Mouse (Mus musculus): ENCODE data around the gene Nudt4.

The Nudt4 gene

GRCm38 (mm10) chr10:95563851-95564845 lies at the start of gene Nudt4:
Gene Nudt4 (minus strand): TSS chr10:95564146.
- peak; percentile 86 for DNase-seq (ENCODE audit: low spot score)

- no peak for DNase-seq (ENCODE audit: low spot score)
These were observed 47.4 kb upstream of the Nudt4 start for GRCm38 (mm10) chr10:95611331-95611721.

- no peak for DNase-seq (ENCODE audit: low spot score)
These were observed 46.9 kb upstream of the Nudt4 start for GRCm38 (mm10) chr10:95610666-95611330.

- DNase-seq (ENCODE audit: low spot score): peak; percentile 25
These were observed 41.1 kb upstream of the Nudt4 start for GRCm38 (mm10) chr10:95604979-95605613.

GRCm38 (mm10) chr10:95600527-95600926 lies 36.6 kb upstream of the Nudt4 start:
- DNase-seq (ENCODE audit: low spot score): no peak

GRCm38 (mm10) chr10:95599740-95600139 lies 35.8 kb upstream of the Nudt4 start:
- no peak for DNase-seq (ENCODE audit: low spot score)

GRCm38 (mm10) chr10:95598056-95598587 lies 34.2 kb upstream of the Nudt4 start:
- DNase-seq (ENCODE audit: low spot score): no peak

- DNase-seq (ENCODE audit: low spot score): no peak
These were observed 32.1 kb upstream of the Nudt4 start for GRCm38 (mm10) chr10:95595852-95596639.

GRCm38 (mm10) chr10:95594414-95594813 lies 30.5 kb upstream of the Nudt4 start:
- DNase-seq (ENCODE audit: low spot score): no peak

GRCm38 (mm10) chr10:95591257-95591656 lies 27.3 kb upstream of the Nudt4 start:
- no peak for DNase-seq (ENCODE audit: low spot score)

GRCm38 (mm10) chr10:95590196-95590595 lies 26.2 kb upstream of the Nudt4 start:
- DNase-seq (ENCODE audit: low spot score): no peak

GRCm38 (mm10) chr10:95589196-95589595 lies 25.2 kb upstream of the Nudt4 start:
- no peak for DNase-seq (ENCODE audit: low spot score)

- DNase-seq (ENCODE audit: low spot score): no peak
These were observed 23.7 kb upstream of the Nudt4 start for GRCm38 (mm10) chr10:95587509-95588220.

GRCm38 (mm10) chr10:95585554-95585953 lies 21.6 kb upstream of the Nudt4 start:
- DNase-seq (ENCODE audit: low spot score): no peak

- no peak for DNase-seq (ENCODE audit: low spot score)
These were observed 13.6 kb upstream of the Nudt4 start for GRCm38 (mm10) chr10:95577567-95577950.

- peak; percentile 34 for DNase-seq (ENCODE audit: low spot score)
These were observed 13.1 kb upstream of the Nudt4 start for GRCm38 (mm10) chr10:95576876-95577566.

- DNase-seq (ENCODE audit: low spot score): no peak
These were observed 12.0 kb upstream of the Nudt4 start for GRCm38 (mm10) chr10:95575839-95576380.

GRCm38 (mm10) chr10:95574994-95575393 lies 11.0 kb upstream of the Nudt4 start:
- DNase-seq (ENCODE audit: low spot score): no peak

- DNase-seq (ENCODE audit: low spot score): no peak
These were observed 5.5 kb upstream of the Nudt4 start for GRCm38 (mm10) chr10:95569441-95569840.

GRCm38 (mm10) chr10:95568016-95568415 lies 4.1 kb upstream of the Nudt4 start:
- no peak for DNase-seq (ENCODE audit: low spot score)

Data from testis, postnatal 14 days (tissue).